Mouse (Mus musculus): Measurements from ENCODE around the gene Olfr1333. TPM values are rescaled to one million over a fixed set of nuclear protein-coding genes. Genes with fewer than 3 reads are reported as not detected.
"Not testable (repeated sequence)": the region's sequence is repeated elsewhere in the genome, so short reads cannot be mapped to it uniquely, and the experiment has no call there.

Gene Olfr1333
- polyA plus RNA-seq, 1 experiment: not detected

GRCm38 (mm10) chr4:118809844-118810243, 26.2 kb downstream of the Olfr1333 start, which contains the start of gene Olfr1335:
Gene Olfr1335 (minus strand): TSS chr4:118809944.
- Histone ChIP-seq H3K27me3 (ENCODE audit: control insufficient read depth, insufficient read depth, insufficient read length) (no peaks in the 10 kb centered on the region), H3ac (ENCODE audit: control insufficient read depth, insufficient read length, low read depth) (no peak within 1 kb of the TSS), H3K36me3 (ENCODE audit: control insufficient read depth, insufficient read depth) (no peaks in the 10 kb centered on the region), H3K79me2 (ENCODE audit: control insufficient read depth, insufficient read depth) (no peaks in the 10 kb centered on the region), H3K79me3 (ENCODE audit: low read depth) (no peaks in the 10 kb centered on the region), H3K4me3 (ENCODE audit: insufficient read depth, poor library complexity, severe bottlenecking) (no peak within 1 kb of the TSS)
- no peak for TF ChIP-seq CEBPB (IDR thresholded peaks at IDR 0.05; ENCODE audit: low read depth)
- no peak for TF ChIP-seq MAX (IDR thresholded peaks at IDR 0.05)
- TF ChIP-seq USF1 (IDR thresholded peaks at IDR 0.05; ENCODE audit: low read depth): no peak
- TF ChIP-seq FOSL1 (IDR thresholded peaks at IDR 0.05; ENCODE audit: insufficient read depth, low read length, poor library complexity, severe bottlenecking): no peak
- no peak for TF ChIP-seq MYOG (IDR thresholded peaks at IDR 0.05; ENCODE audit: control insufficient read depth, extremely low read depth, insufficient read length)
- no peak for TF ChIP-seq CTCF (IDR thresholded peaks at IDR 0.05; ENCODE audit: control insufficient read depth, insufficient read depth, insufficient read length)
- TF ChIP-seq MYOD1 (IDR thresholded peaks at IDR 0.05; ENCODE audit: control insufficient read depth, insufficient read length, low read depth): no peak

GRCm38 (mm10) chr4:118792796-118793195, 43.3 kb downstream of the Olfr1333 start:
- H3K4me3 ChIP-seq (ENCODE audit: insufficient read depth, poor library complexity, severe bottlenecking); H3K79me3 ChIP-seq (ENCODE audit: low read depth); H3K79me2 ChIP-seq (ENCODE audit: control insufficient read depth, insufficient read depth); H3ac ChIP-seq (ENCODE audit: control insufficient read depth, insufficient read length, low read depth); H3K36me3 ChIP-seq (ENCODE audit: control insufficient read depth, insufficient read depth); H3K27me3 ChIP-seq (ENCODE audit: control insufficient read depth, insufficient read depth, insufficient read length): not testable (repeated sequence)

- Histone ChIP-seq H3K79me2 (ENCODE audit: control insufficient read depth, insufficient read depth) (no peaks in the 10 kb centered on the region), H3K27me3 (ENCODE audit: control insufficient read depth, insufficient read depth, insufficient read length) (no peaks in the 10 kb centered on the region), H3K79me3 (ENCODE audit: low read depth) (no peaks in the 10 kb centered on the region), H3K36me3 (ENCODE audit: control insufficient read depth, insufficient read depth) (no peaks in the 10 kb centered on the region), H3K4me3 (ENCODE audit: insufficient read depth, poor library complexity, severe bottlenecking) (no peak within 1 kb of the TSS), H3ac (ENCODE audit: control insufficient read depth, insufficient read length, low read depth) (no peak within 1 kb of the TSS)
- TF ChIP-seq MAX (IDR thresholded peaks at IDR 0.05) (no peak), FOSL1 (IDR thresholded peaks at IDR 0.05; ENCODE audit: insufficient read depth, low read length, poor library complexity, severe bottlenecking) (no peak), MYOG (IDR thresholded peaks at IDR 0.05; ENCODE audit: control insufficient read depth, extremely low read depth, insufficient read length) (no peak), USF1 (IDR thresholded peaks at IDR 0.05; ENCODE audit: low read depth) (no peak), MYOD1 (IDR thresholded peaks at IDR 0.05; ENCODE audit: control insufficient read depth, insufficient read length, low read depth) (no peak), CTCF (IDR thresholded peaks at IDR 0.05; ENCODE audit: control insufficient read depth, insufficient read depth, insufficient read length) (no peak), CEBPB (IDR thresholded peaks at IDR 0.05; ENCODE audit: low read depth) (no peak)
Measured at GRCm38 (mm10) chr4:118782486-118782885, 53.6 kb downstream of the Olfr1333 start, which contains the start of gene Olfr1337. Gene Olfr1337 (minus strand): TSS chr4:118782586.

Other genes with a start within 250 kb of the Olfr1333 start
- gene Cfap57, start 215.5 kb downstream of the Olfr1333 start, polyA plus RNA-seq (2012; fragmentation: generic; extraction: Trizol): not detected
- gene Ebna1bp2, start 215.5 kb downstream of the Olfr1333 start, polyA plus RNA-seq (2012; fragmentation: generic; extraction: Trizol): 106 TPM
- not detected for gene Olfr62, start 177.3 kb downstream of the Olfr1333 start, polyA plus RNA-seq (2012; fragmentation: generic; extraction: Trizol)
- not detected for gene Olfr1342, start 143.5 kb downstream of the Olfr1333 start, polyA plus RNA-seq (2012; fragmentation: generic; extraction: Trizol)
- gene Olfr1341, start 132.8 kb downstream of the Olfr1333 start, polyA plus RNA-seq (2012; fragmentation: generic; extraction: Trizol): not detected
- gene Olfr1340, start 116.1 kb downstream of the Olfr1333 start, polyA plus RNA-seq (2012; fragmentation: generic; extraction: Trizol): not detected
- gene Olfr1339, start 104.1 kb downstream of the Olfr1333 start, polyA plus RNA-seq (2012; fragmentation: generic; extraction: Trizol): not detected
- gene Olfr1338, start 77.5 kb downstream of the Olfr1333 start, polyA plus RNA-seq (2012; fragmentation: generic; extraction: Trizol): not detected
- gene Olfr1337, start 53.7 kb downstream of the Olfr1333 start, polyA plus RNA-seq (2012; fragmentation: generic; extraction: Trizol): not detected
- not detected for gene Olfr1335, start 26.3 kb downstream of the Olfr1333 start, polyA plus RNA-seq (2012; fragmentation: generic; extraction: Trizol)
- not detected for gene Olfr1331, start 28.4 kb upstream of the Olfr1333 start, polyA plus RNA-seq (2012; fragmentation: generic; extraction: Trizol)
- gene Olfr1330, start 52.3 kb upstream of the Olfr1333 start, polyA plus RNA-seq (2012; fragmentation: generic; extraction: Trizol): not detected
- not detected for gene Olfr1329, start 81.2 kb upstream of the Olfr1333 start, polyA plus RNA-seq (2012; fragmentation: generic; extraction: Trizol)
- gene Olfr1328, start 102.3 kb upstream of the Olfr1333 start, polyA plus RNA-seq (2012; fragmentation: generic; extraction: Trizol): not detected
- gene Lao1, start 125.3 kb upstream of the Olfr1333 start, polyA plus RNA-seq (2012; fragmentation: generic; extraction: Trizol): not detected

All from C2C12 (cell line).